Mouse (Mus musculus) CH12.LX (cell line): ENCODE measurements around the gene Adamts10. TPM values are rescaled to one million over a fixed set of nuclear protein-coding genes. Genes with fewer than 3 reads are reported as not detected.

Source experiments
- DNase-seq: peaks from one replicate; pipeline ENCODE4 v3.0.0-alpha.2; 2013; ENCODE audit errors: extremely low read depth
- H3K27ac ChIP-seq: 2 replicates; pipeline ENCODE4 v1.5.1; 2012; ENCODE audit warnings: low read depth, mild to moderate bottlenecking, control low read depth, moderate library complexity; ENCODE audit not compliant: insufficient read depth
- H3K27me3 ChIP-seq: replicated peaks from 2 replicates; pipeline ENCODE3; 2012; ENCODE audit warnings: inconsistent platforms
- H3K36me3 ChIP-seq, 2 experiments: replicated peaks in 1 of 2; 2 replicates each; pipeline versions ENCODE3 to v1.6.1; 2012; ENCODE audit warnings: inconsistent platforms in 1 of 2, low read length in 1 of 2, mild to moderate bottlenecking in 1 of 2, mixed read lengths in 1 of 2, moderate library complexity in 1 of 2; ENCODE audit not compliant: control insufficient read depth in 1 of 2, insufficient read depth in 1 of 2
- H3K4me1 ChIP-seq, 2 experiments: 2 replicates each; pipeline ENCODE4 v1.6.1; 2012; ENCODE audit warnings: inconsistent platforms in 1 of 2, moderate library complexity in 1 of 2; ENCODE audit not compliant: insufficient read depth in 2 of 2, control insufficient read depth in 1 of 2
- H3K4me2 ChIP-seq: 2 replicates; pipeline ENCODE4 v1.6.1; 2012; ENCODE audit warnings: low read depth, mild to moderate bottlenecking, control low read depth; ENCODE audit not compliant: poor library complexity, insufficient read depth, severe bottlenecking
- H3K4me3 ChIP-seq, 3 experiments: fragments of 150-350 bp in 1 of 3; sonication (generic) in 1 of 3; replicated peaks in 1 of 3; 2 replicates each; pipeline versions ENCODE3 to v1.5.1; 2011 to 2012; ENCODE audit warnings: low read depth in 2 of 3, low read length in 2 of 3, mild to moderate bottlenecking in 2 of 3, moderate library complexity in 2 of 3, control low read depth in 1 of 3, improper control_type of control experiment in 1 of 3, inconsistent platforms in 1 of 3, mixed read lengths in 1 of 3; ENCODE audit not compliant: poor library complexity in 1 of 3
- H3K79me2 ChIP-seq: replicated peaks from 2 replicates; pipeline ENCODE4 v1.6.1; 2012; ENCODE audit warnings: mild to moderate bottlenecking, moderate library complexity; ENCODE audit not compliant: control insufficient read depth, poor library complexity, insufficient read depth, severe bottlenecking; ENCODE audit errors: extremely low read depth
- H3K9ac ChIP-seq: 2 replicates; pipeline ENCODE4 v1.6.1; 2012; ENCODE audit warnings: low read depth, mild to moderate bottlenecking, control low read depth, moderate library complexity; ENCODE audit not compliant: insufficient read depth
- H3K9me3 ChIP-seq: replicated peaks from 2 replicates; pipeline ENCODE3; 2012; ENCODE audit warnings: low read length, inconsistent platforms, mixed read lengths
- CHD2 ChIP-seq: IDR thresholded peaks from 2 replicates; pipeline ENCODE4 v1.6.1; 2011; ENCODE audit warnings: low read length, improper control_type of control experiment
- ELF1 ChIP-seq: IDR thresholded peaks from 2 replicates; pipeline ENCODE4 v1.6.1; 2014; ENCODE audit warnings: low read depth, mild to moderate bottlenecking, inconsistent platforms, low read length, improper control_type of control experiment
- EP300 ChIP-seq: IDR thresholded peaks from 2 replicates; pipeline ENCODE4 v1.6.1; 2011; ENCODE audit warnings: low read length, improper control_type of control experiment
- ETS1 ChIP-seq: conservative IDR thresholded peaks from 2 replicates; pipeline ENCODE4 v1.6.1; 2012; ENCODE audit warnings: low read depth, mild to moderate bottlenecking, inconsistent platforms, low read length, improper control_type of control experiment, moderate library complexity
- HCFC1 ChIP-seq: IDR thresholded peaks from 2 replicates; pipeline ENCODE4 v1.6.1; 2012; ENCODE audit warnings: low read depth, mild to moderate bottlenecking, inconsistent platforms, low read length, improper control_type of control experiment
- IRF4 ChIP-seq: IDR thresholded peaks from 2 replicates; pipeline ENCODE4 v1.6.1; 2014; ENCODE audit warnings: low read depth, mild to moderate bottlenecking, inconsistent platforms, low read length, improper control_type of control experiment
- JUND ChIP-seq: conservative IDR thresholded peaks from 2 replicates; pipeline ENCODE4 v1.6.1; 2011; ENCODE audit warnings: low read depth, low read length, improper control_type of control experiment
- MAFK ChIP-seq: IDR thresholded peaks from 2 replicates; pipeline ENCODE4 v1.6.1; 2011; ENCODE audit warnings: low read length, improper control_type of control experiment; ENCODE audit not compliant: insufficient replicate concordance
- MAX ChIP-seq: IDR thresholded peaks from 2 replicates; pipeline ENCODE4 v1.6.1; 2011; ENCODE audit warnings: low read length, improper control_type of control experiment
- MAZ ChIP-seq: IDR thresholded peaks from 2 replicates; pipeline ENCODE4 v1.6.1; 2012; ENCODE audit warnings: low read depth, mild to moderate bottlenecking, inconsistent platforms, low read length, improper control_type of control experiment, moderate library complexity
- MEF2A ChIP-seq: IDR thresholded peaks from 2 replicates; pipeline ENCODE4 v1.6.1; 2014; ENCODE audit warnings: low read depth, mild to moderate bottlenecking, inconsistent platforms, low read length, improper control_type of control experiment, borderline replicate concordance
- NELFE ChIP-seq: IDR thresholded peaks from 2 replicates; pipeline ENCODE4 v1.6.1; 2011; ENCODE audit warnings: low read depth, low read length, improper control_type of control experiment
- POLR2A ChIP-seq: IDR thresholded peaks from 2 replicates; pipeline ENCODE4 v1.6.1; 2011; ENCODE audit warnings: low read depth, mild to moderate bottlenecking, improper control_type of control experiment, low read length
- TBP ChIP-seq: conservative IDR thresholded peaks from 2 replicates; pipeline ENCODE4 v1.6.1; 2011; ENCODE audit warnings: low read depth, low read length, improper control_type of control experiment
- TCF12 ChIP-seq: IDR thresholded peaks from 2 replicates; pipeline ENCODE4 v1.6.1; 2014; ENCODE audit warnings: low read depth, mild to moderate bottlenecking, inconsistent platforms, low read length, improper control_type of control experiment
- USF2 ChIP-seq: conservative IDR thresholded peaks from 2 replicates; pipeline ENCODE4 v1.6.1; 2011; ENCODE audit warnings: low read depth, low read length, improper control_type of control experiment
- dilution Hi-C: fragments of 300-500 bp; cut with MboI; formaldehyde crosslinking; loops from 2 replicates; pipeline ENCODE4 v1.14.3; 2020; ENCODE audit warnings: low sequenced_read_pairs; ENCODE audit not compliant: extremely low pct_unique_long_range_greater_than_20kb, extremely low pct_ligation_motif_present
- in situ Hi-C: fragments of 300-500 bp; cut with MboI; formaldehyde crosslinking; loops from 3 replicates; pipeline ENCODE4 v1.14.3; 2019; ENCODE audit warnings: low sequenced_read_pairs, low pct_ligation_motif_present, low pct_unique_long_range_greater_than_20kb, mixed read lengths
- polyA plus RNA-seq: library from polyadenylated mRNA; unstranded; fragments of >175 nt; gene quantifications from 2 replicates; pipeline ENCODE4 v1.2.1, GENCODE M21; 2012; ENCODE audit warnings: low read depth; ENCODE audit not compliant: insufficient read length
- total RNA-seq, 2 experiments: library from RNA; depleted of rRNA; stranded (reverse); fragments of 300-350 nt in 1 of 2; fragments of >200 nt in 1 of 2; gene quantifications; 2 replicates each; pipeline ENCODE4 v1.2.3; 2012 to 2014

Adamts10 gene
- total and polyA plus RNA-seq, 3 experiments: 6.2 to 16.7 (median 12.1) TPM

GRCm38 (mm10) chr17:33557922-33558321 is 33.9 kb downstream of the Adamts10 start:
- dilution Hi-C loops (no loop called here), in situ Hi-C loops (no loop called here)
- H3K4me3 ChIP-seq: peak overlapping the region in 1 of 3 experiments; percentile 23
- peaks cover 0 to 10% of the 10 kb centered on the region in 2 experiments for H3K36me3 ChIP-seq
- H3K27me3 ChIP-seq: no peaks in the 10 kb centered on the region
- H3K9me3 ChIP-seq: no peaks in the 10 kb centered on the region
- H3K4me2 ChIP-seq: 0 out of 2 replicates have a peak overlapping the region, but pooled peaks have one; percentile 6
- no peak for DNase-seq
- H3K79me2 ChIP-seq: no peaks in the 10 kb centered on the region
- H3K4me1 ChIP-seq: peaks cover 15 to 68% of the 10 kb centered on the region in 2 experiments
- TF ChIP-seq USF2: no peak
- TF ChIP-seq EP300: no peak
- TF ChIP-seq, all 38 proteins: peak for 0
- Histone ChIP-seq H3K9ac (no peak overlapping the region), H3K27ac (no peak overlapping the region)

GRCm38 (mm10) chr17:33563527-33564076 is 39.6 kb downstream of the Adamts10 start:
- dilution Hi-C loops: no loop called here
- Histone ChIP-seq H3K4me1 (peaks cover 10 to 44% of the 10 kb centered on the region in 2 experiments; a peak in 3 of 4 replicates), H3K9ac (no peak overlapping the region), H3K36me3 (peaks cover 0 to 21% of the 10 kb centered on the region in 2 experiments), H3K4me3 (no peak overlapping the region), H3K27ac (peak overlapping the region; percentile 47; the same call in 1 of the 2 replicates), H3K4me2 (peak overlapping the region; percentile 65), H3K27me3 (no peaks in the 10 kb centered on the region), H3K9me3 (no peaks in the 10 kb centered on the region), H3K79me2 (no peaks in the 10 kb centered on the region)
- DNase-seq: peak; percentile 64
- in situ Hi-C loops: no loop called here
- TF ChIP-seq MAZ: 0 out of 2 replicates have a peak, but pooled peaks have one; percentile 39
- 0 out of 2 replicates have a peak, but pooled peaks have one; percentile 10 for TF ChIP-seq NELFE
- 0 out of 2 replicates have a peak, but pooled peaks have one; percentile 16 for TF ChIP-seq TCF12
- TF ChIP-seq MAX: no peak
- TF ChIP-seq IRF4: 0 out of 2 replicates have a peak, but pooled peaks have one; percentile 33
- TF ChIP-seq MAFK: peak; percentile 50; the same call in 1 of the 2 replicates
- TF ChIP-seq HCFC1: no peak
- no peak for TF ChIP-seq TBP
- TF ChIP-seq EP300: 0 out of 2 replicates have a peak, but pooled peaks have one; percentile 30
- peak; percentile 81 for TF ChIP-seq MEF2A
- TF ChIP-seq CHD2: peak; percentile 49; the same call in 1 of the 2 replicates
- TF ChIP-seq JUND: no peak
- 0 out of 2 replicates have a peak, but pooled peaks have one; percentile 28 for TF ChIP-seq ETS1
- no peak for TF ChIP-seq POLR2A
- peak; percentile 26; the same call in 1 of the 2 replicates for TF ChIP-seq ELF1
